Comparison of ENCODE assay signal across 8 mouse cellular contexts in genomic region chr19:20601739-20602138, GRCm38 (mm10).
DNase-seq lines count a peak whose midpoint lies in the region; ATAC-seq lines count a peak whose summit lies in the region.

No protein-coding gene starts in this region.

- H3K9ac ChIP-seq in heart, embryonic 14.5 days (ENCODE audit: low read length), result no peak overlapping the region

- H3K4me3 ChIP-seq in heart, embryonic 14.5 days (ENCODE audit: control insufficient read depth in 1 of 2, insufficient read depth in 1 of 2, low read depth in 1 of 2, low read length in 2 of 2), result peak overlapping the region in 1 of 2 experiments; percentile 10; a peak in 1 of 4 replicates

- no peak overlapping the region for H3K27ac ChIP-seq in heart, embryonic 14.5 days (replicated peaks in 1 of 2; ENCODE audit: control insufficient read depth in 1 of 2, insufficient read depth in 1 of 2, low read depth in 2 of 2, low read length in 2 of 2)

- 45% methylated on average over 3 of the region's 3 CpGs for WGBS in heart, embryonic 14.5 days
- 26% methylated on average over 3 of the region's 3 CpGs for WGBS in large intestine, adult 2 months

- H3K9me3 ChIP-seq in heart, embryonic 14.5 days (ENCODE audit: control insufficient read depth, low read length), result no peaks in the 10 kb centered on the region

- ATAC-seq in heart, embryonic 14.5 days (ENCODE audit: insufficient number of reproducible peaks, insufficient read depth, low FRiP score, low read depth), result no peak
- no peak for ATAC-seq in frontal cortex, adult (ENCODE audit: low TSS enrichment)

- DNase-seq in adrenal gland, adult (ENCODE audit: inconsistent age in 2 of 2, low spot score in 1 of 2), result peak; percentile 69 to 71
- DNase-seq in adrenal gland, postnatal 4 days (ENCODE audit: low spot score in 2 of 2), result no peak
- DNase-seq in large intestine, adult 2 months (ENCODE audit: low read depth, low spot score), result peak; percentile 60
- peak; percentile 18 for DNase-seq in ovary, postnatal 14 days (ENCODE audit: low spot score)
- DNase-seq in left cerebral cortex, adult 11 months (ENCODE audit: low spot score), result no peak
- no peak for DNase-seq in frontal cortex, postnatal 36 days (ENCODE audit: low spot score in 2 of 2)

- peak overlapping the region; percentile 55 for H3K4me2 ChIP-seq in heart, embryonic 14.5 days (ENCODE audit: low read length)

- H3K27me3 ChIP-seq in heart, embryonic 14.5 days (ENCODE audit: control insufficient read depth, insufficient read depth, low read length), result no peaks in the 10 kb centered on the region

- H3K4me1 ChIP-seq in heart, embryonic 14.5 days (ENCODE audit: control insufficient read depth in 2 of 2, insufficient read depth in 2 of 2, low read length in 2 of 2), result peaks cover 0 to 4% of the 10 kb centered on the region in 2 experiments; a peak in 1 of 4 replicates

- H3K36me3 ChIP-seq in heart, embryonic 14.5 days (ENCODE audit: control insufficient read depth, insufficient read depth, low read length), result no peaks in the 10 kb centered on the region

Comparison
In these comparisons a context has a peak if more than half of its experiments do, and no peak if none do; other contexts are left out.
1. DNase-seq: peak in adrenal gland, adult (2 of 2), large intestine, adult 2 months (single experiment) and ovary, postnatal 14 days (single experiment); none in adrenal gland, postnatal 4 days (0 of 2), left cerebral cortex, adult 11 months (single experiment) and frontal cortex, postnatal 36 days (0 of 2).